Mouse (Mus musculus) limb, embryonic 15.5 days (tissue): ENCODE results near the gene Fhl1. TPM values are rescaled to one million over a fixed set of nuclear protein-coding genes. Genes with fewer than 3 reads are reported as not detected.

ENCODE experiments used
- ATAC-seq: fragments of 200-750 bp; cut with Nextera tagmentation; 2 replicates; pipeline ENCODE4 v1.8.0; 2017; ENCODE audit warnings: low read depth, moderate TSS enrichment; ENCODE audit not compliant: insufficient number of reproducible peaks, low FRiP score, low TSS enrichment
- H3K27ac ChIP-seq: fragments of 300-500 bp; sonication (generic); 2 replicates; pipeline ENCODE4 v1.5.1; 2015; ENCODE audit warnings: moderate library complexity, mild to moderate bottlenecking, inconsistent platforms
- H3K27me3 ChIP-seq: fragments of 300-500 bp; sonication (generic); 2 replicates; pipeline ENCODE4 v1.6.1; 2015; ENCODE audit warnings: inconsistent platforms
- H3K36me3 ChIP-seq: fragments of 300-500 bp; sonication (generic); 2 replicates; pipeline ENCODE4 v1.6.1; 2015; ENCODE audit warnings: inconsistent platforms
- H3K4me1 ChIP-seq: fragments of 300-500 bp; sonication (generic); 2 replicates; pipeline ENCODE4 v1.6.1; 2015; ENCODE audit warnings: inconsistent platforms
- H3K4me2 ChIP-seq: fragments of 300-500 bp; sonication (generic); 2 replicates; pipeline ENCODE4 v1.6.1; 2015; ENCODE audit warnings: mild to moderate bottlenecking, inconsistent platforms
- H3K4me3 ChIP-seq: fragments of 300-500 bp; sonication (generic); 2 replicates; pipeline ENCODE4 v1.5.1; 2015; ENCODE audit warnings: mild to moderate bottlenecking, inconsistent platforms
- H3K9ac ChIP-seq: fragments of 300-500 bp; sonication (generic); 2 replicates; pipeline ENCODE4 v1.6.1; 2015; ENCODE audit warnings: inconsistent platforms
- H3K9me3 ChIP-seq: fragments of 300-500 bp; sonication (generic); 2 replicates; pipeline ENCODE4 v1.6.1; 2016; ENCODE audit warnings: inconsistent platforms
- WGBS: fragments of 180-500 bp; shearing (Covaris S2); methylation state at CpG from one replicate; pipeline ENCODE4 v1.1.7; 2015; 5-methylcytosine and 5-hydroxymethylcytosine counted together
- polyA plus RNA-seq: library from polyadenylated mRNA; unstranded; fragments of >200 nt; fragmentation: Nextera tagmentation; extraction: Ambion mirVana; gene quantifications from 2 replicates; pipeline ENCODE4 v1.2.1, GENCODE M21; 2015

Gene Fhl1
- 143 and 368 TPM in 2 replicates for polyA plus RNA-seq

DNA sequence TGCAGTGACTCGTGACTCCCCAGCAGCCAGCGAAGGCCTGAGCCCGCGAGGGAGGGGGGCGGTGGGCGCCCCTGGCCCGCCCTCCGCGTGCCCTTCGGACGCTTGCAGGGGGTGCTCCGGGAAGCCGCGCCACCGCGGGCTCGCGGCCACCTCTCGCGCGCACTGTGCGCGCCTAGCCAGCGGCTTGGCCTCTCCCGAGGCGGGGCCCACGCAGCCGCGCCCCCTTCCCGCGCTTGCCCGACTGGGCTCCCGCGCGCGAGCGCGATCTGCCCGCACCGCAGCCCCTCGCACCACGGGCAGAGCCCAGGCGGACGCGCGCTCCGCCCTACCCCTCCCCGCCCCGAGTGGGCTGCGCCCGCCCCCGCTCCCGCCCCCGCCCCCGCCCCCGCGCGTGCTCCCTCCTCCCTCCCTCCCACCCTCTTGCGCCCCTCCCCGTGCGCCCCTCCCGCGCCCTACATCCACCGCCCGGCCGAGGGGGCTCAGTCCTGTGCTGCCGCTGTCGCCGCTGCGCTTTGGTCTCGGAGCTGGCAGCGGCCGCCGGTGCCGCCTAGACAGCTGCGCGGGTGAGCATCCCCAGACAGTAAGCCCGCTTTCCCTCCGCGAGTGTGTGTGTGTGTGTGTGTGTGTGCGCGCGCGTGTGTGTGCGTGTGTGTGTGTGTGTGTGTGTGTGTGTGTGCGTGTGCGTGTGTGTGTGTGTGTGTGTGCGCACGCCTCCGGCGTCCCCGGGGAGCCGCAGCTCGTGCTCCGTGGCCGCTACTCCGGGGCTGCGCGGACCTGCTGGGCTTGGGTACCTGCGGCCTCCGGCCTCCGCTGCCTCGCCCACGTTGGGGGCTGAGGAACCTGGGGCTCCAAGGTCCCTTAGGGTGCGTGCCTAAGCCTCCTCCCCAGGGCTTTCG lies at the start of gene Fhl1:
Fhl1 (plus strand) TSS at position 482 of the 896 bp plus-strand sequence.
- peak within 1 kb of the TSS; percentile 54 for H3K4me2 ChIP-seq
- 25% methylated on average over 40 of the region's 106 CpGs for WGBS
- H3K4me3 ChIP-seq, result peak within 1 kb of the TSS; percentile 51
- H3K36me3 ChIP-seq, result no peaks in the 10 kb centered on the region
- peak; percentile 88 for ATAC-seq
- H3K9me3 ChIP-seq, result no peaks in the 10 kb centered on the region
- H3K27ac ChIP-seq, result peak within 1 kb of the TSS; percentile 67
- H3K4me1 ChIP-seq, result no peaks in the 10 kb centered on the region
- H3K9ac ChIP-seq, result peak within 1 kb of the TSS; percentile 39
- H3K27me3 ChIP-seq, result no peaks in the 10 kb centered on the region

DNA sequence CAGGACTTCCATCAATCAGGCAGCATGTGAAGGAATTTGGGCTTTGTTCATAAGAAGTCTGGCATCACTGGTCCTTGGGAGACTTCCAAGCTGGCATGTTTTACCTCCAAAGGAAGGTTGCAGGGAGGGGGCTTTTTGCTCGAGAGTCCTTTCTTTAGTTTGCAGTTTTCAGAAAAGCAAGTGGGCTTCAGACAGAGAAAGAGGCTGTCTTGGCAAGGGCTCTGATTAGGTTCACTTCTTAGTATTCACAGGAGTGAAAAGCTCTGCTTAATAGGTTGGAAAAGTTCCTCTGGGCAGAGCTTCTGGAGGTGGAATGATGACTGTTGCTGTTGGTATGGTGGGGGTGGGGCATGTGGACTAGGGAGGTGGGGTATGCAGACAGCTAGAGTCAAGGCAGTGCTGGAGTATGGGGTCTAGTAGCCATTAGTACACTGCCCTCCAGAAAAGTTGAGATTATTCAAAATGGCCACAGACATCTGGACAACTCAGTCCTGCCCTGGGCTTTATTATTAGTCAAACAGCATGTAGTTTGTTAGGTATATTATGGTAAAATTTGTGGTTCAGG lies 49.3 kb upstream of the Fhl1 start:
- no peak overlapping the region for H3K9ac ChIP-seq
- H3K9me3 ChIP-seq, result no peaks in the 10 kb centered on the region
- H3K36me3 ChIP-seq, result no peaks in the 10 kb centered on the region
- ATAC-seq, result no peak
- H3K27me3 ChIP-seq, result no peaks in the 10 kb centered on the region
- H3K4me1 ChIP-seq, result 0 out of 2 replicates have a peak, but pooled peaks cover 2% of the 10 kb centered on the region
- no peak overlapping the region for H3K4me3 ChIP-seq
- H3K4me2 ChIP-seq, result no peak overlapping the region
- WGBS, result 52% methylated on average over 1 of the region's 1 CpGs
- H3K27ac ChIP-seq, result no peak overlapping the region

DNA sequence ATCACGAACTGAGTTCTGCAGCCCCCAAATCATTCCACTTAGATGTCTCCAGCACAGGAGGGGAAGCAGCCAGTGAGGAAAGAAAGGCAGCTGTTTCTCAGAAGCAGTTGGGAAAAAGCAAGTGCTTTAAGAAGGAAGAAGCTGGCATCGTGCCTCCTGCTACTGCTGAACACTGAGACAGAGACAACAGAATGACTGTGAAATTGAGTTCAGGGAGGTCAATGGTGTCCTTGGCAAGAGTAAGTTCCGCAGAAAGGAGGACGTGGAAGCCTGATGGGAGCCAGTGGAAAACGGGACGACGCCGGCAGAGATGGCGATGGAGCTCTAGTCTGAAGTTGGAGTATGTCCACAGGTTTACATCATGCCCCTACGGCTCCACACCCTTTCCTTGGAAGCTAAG lies 48.1 kb upstream of the Fhl1 start:
- Histone ChIP-seq H3K9ac (no peak overlapping the region), H3K27me3 (no peaks in the 10 kb centered on the region), H3K9me3 (no peaks in the 10 kb centered on the region), H3K4me1 (0 out of 2 replicates have a peak, but pooled peaks cover 2% of the 10 kb centered on the region), H3K27ac (no peak overlapping the region), H3K36me3 (no peaks in the 10 kb centered on the region), H3K4me2 (no peak overlapping the region), H3K4me3 (no peak overlapping the region)
- ATAC-seq, result no peak
- WGBS, result 77% methylated on average over 10 of the region's 10 CpGs

DNA sequence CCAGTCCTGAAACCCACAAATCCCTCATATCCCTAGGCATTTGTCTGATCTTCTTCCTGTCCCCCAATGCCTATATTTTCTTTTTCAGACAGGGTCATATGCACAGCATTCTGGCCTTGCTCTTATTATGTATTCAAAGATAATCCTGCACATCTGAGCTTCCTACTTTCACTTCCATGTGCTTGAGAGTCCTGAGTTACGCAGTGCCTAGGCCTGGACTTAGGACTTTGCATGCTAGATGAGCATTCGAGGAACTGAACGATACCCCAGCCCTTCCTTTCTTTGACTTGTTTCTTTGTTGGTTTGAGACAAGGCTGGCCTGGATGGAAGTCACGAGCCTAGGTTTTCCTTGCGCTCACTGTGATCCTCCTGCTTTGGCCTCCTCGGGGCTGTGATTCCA lies 39.0 kb upstream of the Fhl1 start:
- H3K4me1 ChIP-seq, result no peaks in the 10 kb centered on the region
- no peaks in the 10 kb centered on the region for H3K9me3 ChIP-seq
- ATAC-seq, result no peak
- 92% methylated on average over 6 of the region's 6 CpGs for WGBS
- no peaks in the 10 kb centered on the region for H3K27me3 ChIP-seq
- no peak overlapping the region for H3K4me2 ChIP-seq
- H3K27ac ChIP-seq, result no peak overlapping the region
- H3K4me3 ChIP-seq, result no peak overlapping the region
- no peak overlapping the region for H3K9ac ChIP-seq
- no peaks in the 10 kb centered on the region for H3K36me3 ChIP-seq

DNA sequence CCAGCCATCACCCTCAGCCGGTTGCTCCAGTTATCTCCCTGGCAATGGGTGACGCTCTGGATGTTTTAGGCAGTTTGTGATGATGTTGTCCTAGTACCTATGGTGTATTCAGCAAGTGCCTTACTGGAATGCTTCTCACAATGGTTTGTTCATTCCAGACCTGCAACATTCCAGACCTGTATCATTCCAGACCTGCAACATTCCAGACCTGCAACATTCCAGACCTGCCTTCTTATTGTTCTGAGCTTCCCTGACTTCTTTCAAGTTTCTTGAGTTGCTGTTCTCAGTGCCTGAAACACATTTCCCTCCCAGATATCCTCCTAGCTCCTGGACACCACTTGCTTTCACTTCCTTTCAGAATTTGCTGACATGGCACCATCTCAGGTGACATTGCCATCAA lies 37.0 kb upstream of the Fhl1 start:
- Histone ChIP-seq H3K9ac (no peak overlapping the region), H3K27me3 (no peaks in the 10 kb centered on the region), H3K4me3 (no peak overlapping the region), H3K4me2 (no peak overlapping the region), H3K4me1 (no peaks in the 10 kb centered on the region), H3K9me3 (no peaks in the 10 kb centered on the region), H3K36me3 (no peaks in the 10 kb centered on the region), H3K27ac (no peak overlapping the region)
- ATAC-seq, result no peak
- WGBS, result 89% methylated on average over 2 of the region's 2 CpGs

DNA sequence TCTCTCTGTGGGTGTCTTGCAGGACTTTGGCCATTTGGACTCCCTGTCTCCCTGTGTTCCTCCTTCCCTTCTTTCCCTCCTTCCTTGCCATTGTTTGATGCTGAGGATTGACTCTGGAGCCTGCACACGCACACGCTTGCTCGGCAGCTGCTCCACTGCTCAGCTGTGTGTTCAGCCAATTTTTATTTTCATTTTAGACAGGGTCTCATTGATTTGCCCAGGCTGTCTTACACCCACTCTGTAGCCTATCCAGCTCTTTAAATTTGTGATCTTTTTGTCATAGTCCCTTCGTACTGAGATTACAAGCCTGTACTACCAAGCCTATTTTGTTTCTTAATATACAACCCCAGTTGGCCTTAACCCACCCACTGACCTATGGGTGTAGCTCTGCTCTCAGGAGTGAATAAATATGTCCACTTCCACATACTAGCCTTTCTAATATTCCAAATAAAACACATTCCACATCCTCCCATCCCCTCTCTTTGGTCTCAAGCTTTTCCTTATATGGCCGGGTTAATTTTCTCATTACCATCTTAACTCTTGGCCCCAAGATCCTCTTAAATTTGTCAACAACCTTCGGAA lies 34.3 kb upstream of the Fhl1 start:
- 71% methylated on average over 6 of the region's 6 CpGs for WGBS
- Histone ChIP-seq H3K4me2 (no peak overlapping the region), H3K4me1 (no peaks in the 10 kb centered on the region), H3K4me3 (no peak overlapping the region), H3K27me3 (no peaks in the 10 kb centered on the region), H3K9ac (no peak overlapping the region), H3K27ac (no peak overlapping the region), H3K9me3 (no peaks in the 10 kb centered on the region), H3K36me3 (no peaks in the 10 kb centered on the region)
- ATAC-seq, result no peak

DNA sequence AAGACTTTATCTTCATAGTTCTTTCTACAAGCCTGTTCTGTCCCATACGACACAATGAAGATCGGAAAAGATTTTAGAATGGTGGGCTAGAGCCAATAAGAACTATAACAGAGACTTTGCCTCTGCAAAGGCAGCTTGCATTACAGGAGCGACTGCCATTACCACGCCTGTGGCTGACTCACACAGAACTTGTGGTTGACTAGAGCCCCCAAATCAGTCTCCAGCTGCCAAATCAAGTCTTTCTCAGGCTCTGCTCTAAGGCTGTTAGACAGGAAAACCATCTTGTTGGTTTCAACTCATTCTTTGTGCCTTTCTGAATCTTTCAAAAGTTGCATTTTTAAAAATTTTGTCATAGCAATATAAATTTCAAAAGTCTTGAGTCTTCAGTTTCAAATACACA lies 33.7 kb upstream of the Fhl1 start:
- Histone ChIP-seq H3K4me2 (no peak overlapping the region), H3K27ac (no peak overlapping the region)
- WGBS, result 63% methylated on average over 4 of the region's 4 CpGs

DNA sequence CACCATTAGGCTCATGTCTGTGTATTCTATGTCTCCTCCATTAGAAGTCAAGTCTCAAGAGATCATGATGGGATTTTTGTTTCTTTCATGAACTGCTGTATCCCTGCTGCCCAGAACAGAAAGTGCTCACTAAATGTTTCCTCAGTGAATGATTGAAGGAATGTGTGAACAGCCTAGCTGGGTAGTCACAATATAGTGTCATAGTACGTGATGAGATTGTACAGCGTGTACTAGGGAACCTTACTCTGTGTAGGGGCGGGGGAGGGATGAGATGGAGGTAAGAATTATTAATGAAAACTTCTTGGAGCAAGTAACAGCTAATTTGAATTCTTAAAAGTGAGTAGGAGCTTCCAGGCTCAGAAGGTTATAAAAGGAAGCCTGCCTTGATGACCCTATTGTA lies 30.3 kb upstream of the Fhl1 start:
- WGBS, result 83% methylated on average over 3 of the region's 3 CpGs
- no peaks in the 10 kb centered on the region for H3K4me1 ChIP-seq
- no peaks in the 10 kb centered on the region for H3K9me3 ChIP-seq
- no peak overlapping the region for H3K9ac ChIP-seq
- H3K4me2 ChIP-seq, result no peak overlapping the region
- H3K27ac ChIP-seq, result no peak overlapping the region
- no peak for ATAC-seq
- no peaks in the 10 kb centered on the region for H3K36me3 ChIP-seq
- no peak overlapping the region for H3K4me3 ChIP-seq
- no peaks in the 10 kb centered on the region for H3K27me3 ChIP-seq

More for the DNA sequence above, 33.7 kb upstream of the Fhl1 start:
- Histone ChIP-seq H3K9me3 (no peaks in the 10 kb centered on the region), H3K27me3 (no peaks in the 10 kb centered on the region), H3K9ac (no peak overlapping the region), H3K36me3 (no peaks in the 10 kb centered on the region), H3K4me3 (no peak overlapping the region), H3K4me1 (no peaks in the 10 kb centered on the region)
- ATAC-seq, result no peak

DNA sequence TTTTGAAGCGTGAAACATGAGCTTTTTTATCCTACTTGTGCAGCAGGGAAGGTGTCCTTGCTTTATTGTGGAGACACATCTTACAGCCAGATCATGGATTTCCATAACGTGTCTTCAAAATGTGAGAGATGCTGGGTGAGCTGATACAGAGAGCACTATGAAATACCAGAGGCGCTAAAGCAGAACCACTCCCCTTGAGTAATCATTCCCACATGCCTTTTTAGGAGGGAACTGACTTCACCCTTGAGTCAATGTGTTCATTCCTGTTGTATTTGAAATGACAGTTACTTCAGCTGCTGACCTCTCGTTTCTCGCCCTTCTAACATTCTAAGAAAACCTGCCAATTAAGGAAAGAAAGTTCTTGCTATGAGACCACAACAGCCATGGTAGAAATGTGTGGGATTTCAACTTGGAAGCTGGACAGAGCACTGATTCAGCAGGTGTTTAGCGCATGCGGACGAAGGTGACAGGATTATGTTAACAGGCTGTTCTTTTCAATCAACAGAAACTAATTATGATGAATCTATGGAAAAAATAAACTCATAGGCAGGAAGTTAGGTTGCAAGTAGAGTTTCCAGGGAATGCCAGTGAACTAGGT lies 27.5 kb upstream of the Fhl1 start:
- no peak overlapping the region for H3K4me3 ChIP-seq
- 62% methylated on average over 8 of the region's 8 CpGs for WGBS
- no peaks in the 10 kb centered on the region for H3K9me3 ChIP-seq
- no peak for ATAC-seq
- H3K4me1 ChIP-seq, result no peaks in the 10 kb centered on the region
- H3K27me3 ChIP-seq, result no peaks in the 10 kb centered on the region
- H3K36me3 ChIP-seq, result no peaks in the 10 kb centered on the region
- H3K9ac ChIP-seq, result no peak overlapping the region
- no peak overlapping the region for H3K4me2 ChIP-seq
- no peak overlapping the region for H3K27ac ChIP-seq

DNA sequence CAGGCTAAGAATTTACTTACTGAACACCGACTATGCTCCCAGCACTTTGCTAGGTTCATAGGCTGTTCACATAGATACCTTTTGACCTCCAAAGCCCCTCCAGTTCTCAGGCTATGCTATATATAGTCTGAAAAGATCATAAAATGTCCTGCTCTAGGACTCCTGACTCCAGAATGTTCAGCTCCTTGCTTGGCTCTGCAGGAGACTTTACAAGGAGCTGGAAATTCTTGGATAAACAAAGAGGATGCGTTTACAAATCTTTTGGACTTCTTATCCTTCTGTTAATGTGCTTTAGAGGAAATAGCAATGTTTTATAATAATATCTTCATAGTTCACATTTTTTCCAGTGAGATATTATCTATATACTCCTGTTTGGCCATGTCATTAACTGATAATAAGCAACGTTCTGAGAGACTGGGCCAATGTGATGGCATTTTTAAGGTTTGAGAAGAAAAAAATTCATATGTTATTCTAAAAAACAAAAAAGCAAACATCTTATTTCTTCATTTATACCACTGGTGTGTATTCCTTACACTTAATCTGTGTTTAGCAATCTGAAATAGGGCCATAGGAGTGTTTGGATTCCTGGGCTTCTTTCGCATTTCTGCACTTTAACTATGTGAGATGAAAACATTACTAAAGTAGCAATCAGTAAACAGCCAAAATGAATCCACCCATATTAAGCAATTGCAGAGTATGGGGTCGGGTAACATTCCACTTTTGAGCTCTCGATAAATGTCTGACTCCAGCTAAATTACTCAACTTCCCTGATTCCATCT lies 22.8 kb upstream of the Fhl1 start:
- Histone ChIP-seq H3K9ac (no peak overlapping the region), H3K4me3 (no peak overlapping the region), H3K27ac (no peak overlapping the region), H3K36me3 (no peaks in the 10 kb centered on the region), H3K9me3 (no peaks in the 10 kb centered on the region), H3K4me1 (no peaks in the 10 kb centered on the region), H3K27me3 (no peaks in the 10 kb centered on the region), H3K4me2 (no peak overlapping the region)
- 75% methylated on average over 6 of the region's 6 CpGs for WGBS
- no peak for ATAC-seq

DNA sequence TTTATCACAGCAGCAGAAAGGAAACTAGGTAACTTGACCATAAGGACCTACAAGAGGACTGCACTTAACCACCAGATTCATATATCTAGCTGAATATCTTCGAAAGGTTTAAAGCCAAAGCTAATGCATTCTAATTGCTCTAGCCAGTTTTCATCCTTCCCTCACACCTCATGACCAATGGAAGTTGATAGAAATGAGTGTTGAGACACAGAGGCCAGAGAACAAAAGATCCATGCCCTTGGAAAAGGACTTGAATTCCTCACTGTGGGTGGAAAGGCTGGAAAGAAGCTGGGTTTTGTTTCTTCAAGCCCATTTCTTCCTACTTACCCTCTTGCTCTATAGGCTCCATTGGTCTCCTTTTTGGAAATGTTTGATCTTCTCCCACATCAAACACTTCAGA lies 21.1 kb upstream of the Fhl1 start:
- Histone ChIP-seq H3K4me1 (no peaks in the 10 kb centered on the region), H3K36me3 (no peaks in the 10 kb centered on the region), H3K9me3 (no peaks in the 10 kb centered on the region), H3K4me2 (no peak overlapping the region), H3K27ac (no peak overlapping the region), H3K27me3 (no peaks in the 10 kb centered on the region), H3K4me3 (no peak overlapping the region), H3K9ac (no peak overlapping the region)
- 88% methylated on average over 1 of the region's 1 CpGs for WGBS
- no peak for ATAC-seq
